Mouse (Mus musculus): ENCODE measurements around the gene Cpe. TPM values are rescaled to one million over a fixed set of nuclear protein-coding genes. Genes with fewer than 3 reads are reported as not detected.

The Cpe gene
- polyA plus RNA-seq, 2 experiments: 132 to 194 TPM

DNA sequence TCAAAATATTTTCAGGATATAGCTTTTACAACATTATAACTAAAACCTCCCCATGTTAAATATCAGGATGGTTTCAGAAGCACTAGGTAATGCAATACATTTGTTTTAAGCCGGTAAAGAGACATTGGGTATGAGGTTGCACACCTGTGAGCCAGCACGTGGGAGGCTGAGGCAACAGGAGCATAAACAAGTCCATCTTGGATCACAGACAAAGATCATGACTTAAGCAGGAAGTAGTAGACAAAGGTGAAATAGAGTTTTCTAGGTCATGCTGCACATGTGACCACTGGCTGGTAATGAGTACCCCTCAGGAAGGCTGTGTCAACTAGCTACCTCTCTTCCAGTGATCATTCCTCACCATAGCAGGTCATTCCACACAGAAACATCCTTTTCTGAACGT lies 58.0 kb downstream of the Cpe start:
- no peak overlapping the region for H3K27ac ChIP-seq (replicated peaks; ENCODE audit: low read depth, low read length)
- 82% methylated on average over 3 of the region's 3 CpGs for WGBS
- no peaks in the 10 kb centered on the region for H3K27me3 ChIP-seq (ENCODE audit: control insufficient read depth, insufficient read depth, low read length)
- H3K9me3 ChIP-seq (ENCODE audit: control insufficient read depth, low read length): no peaks in the 10 kb centered on the region
- DNase-seq (ENCODE audit: low spot score) (no peak), ATAC-seq (ENCODE audit: low FRiP score, low read depth) (no peak)
- no peak overlapping the region for H3K9ac ChIP-seq (ENCODE audit: low read depth, low read length, severe bottlenecking)
- TF ChIP-seq POLR2A (IDR thresholded peaks at IDR 0.05; ENCODE audit: borderline replicate concordance, extremely low read depth, insufficient read depth, insufficient read length): no peak
- H3K4me2 ChIP-seq (replicated peaks; ENCODE audit: low read depth, low read length, severe bottlenecking): no peak overlapping the region
- H3K36me3 ChIP-seq (ENCODE audit: control insufficient read depth, insufficient read depth, low read length): no peaks in the 10 kb centered on the region
- no peak overlapping the region for H3K4me3 ChIP-seq (replicated peaks; ENCODE audit: low read length)
- no peaks in the 10 kb centered on the region for H3K4me1 ChIP-seq (ENCODE audit: control insufficient read depth, insufficient read depth, low read length)

DNA sequence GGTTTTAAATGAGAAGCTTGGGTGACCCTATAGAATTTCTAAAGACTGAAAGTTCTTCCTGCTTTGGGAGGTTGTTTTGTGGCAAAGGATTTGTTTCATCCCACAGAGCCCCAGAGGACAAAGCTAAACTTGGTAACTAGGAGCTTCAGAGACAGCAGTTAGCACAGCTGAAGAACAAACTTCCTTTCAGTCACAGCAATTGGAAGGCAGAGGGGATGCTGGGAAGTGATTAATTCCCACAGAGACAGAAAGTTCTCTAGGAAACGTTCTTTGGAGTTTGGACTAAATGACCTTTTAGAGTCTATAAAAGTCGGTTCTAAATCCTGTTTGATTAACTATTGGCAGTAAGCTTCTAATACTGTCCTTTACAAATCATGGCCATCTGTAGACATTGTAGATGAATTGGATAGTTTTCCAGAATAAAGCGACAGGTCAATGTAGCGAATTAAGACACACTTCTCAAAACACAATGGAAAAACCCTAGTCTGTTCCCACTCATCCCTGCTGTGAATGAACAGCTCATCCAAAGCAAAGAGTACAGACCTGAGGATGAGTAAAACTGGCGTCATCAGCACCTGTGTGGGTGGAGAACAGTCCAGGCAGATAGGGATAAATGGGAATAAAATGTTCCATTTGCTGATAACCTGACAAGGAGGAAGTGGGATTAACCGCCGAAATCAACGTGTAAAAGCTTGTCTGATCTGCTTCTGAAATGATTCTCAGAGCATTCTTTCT lies 58.6 kb downstream of the Cpe start:
- DNase-seq (ENCODE audit: low spot score) (no peak), ATAC-seq (ENCODE audit: low FRiP score, low read depth) (no peak)
- Histone ChIP-seq H3K9ac (ENCODE audit: low read depth, low read length, severe bottlenecking) (no peak overlapping the region), H3K4me1 (ENCODE audit: control insufficient read depth, insufficient read depth, low read length) (no peaks in the 10 kb centered on the region), H3K27me3 (ENCODE audit: control insufficient read depth, insufficient read depth, low read length) (no peaks in the 10 kb centered on the region), H3K9me3 (ENCODE audit: control insufficient read depth, low read length) (no peaks in the 10 kb centered on the region), H3K4me3 (replicated peaks; ENCODE audit: low read length) (no peak overlapping the region), H3K36me3 (ENCODE audit: control insufficient read depth, insufficient read depth, low read length) (no peaks in the 10 kb centered on the region), H3K27ac (replicated peaks; ENCODE audit: low read depth, low read length) (no peak overlapping the region), H3K4me2 (replicated peaks; ENCODE audit: low read depth, low read length, severe bottlenecking) (no peak overlapping the region)
- TF ChIP-seq POLR2A (IDR thresholded peaks at IDR 0.05; ENCODE audit: borderline replicate concordance, extremely low read depth, insufficient read depth, insufficient read length): no peak
- WGBS: 70% methylated on average over 8 of the region's 8 CpGs

DNA sequence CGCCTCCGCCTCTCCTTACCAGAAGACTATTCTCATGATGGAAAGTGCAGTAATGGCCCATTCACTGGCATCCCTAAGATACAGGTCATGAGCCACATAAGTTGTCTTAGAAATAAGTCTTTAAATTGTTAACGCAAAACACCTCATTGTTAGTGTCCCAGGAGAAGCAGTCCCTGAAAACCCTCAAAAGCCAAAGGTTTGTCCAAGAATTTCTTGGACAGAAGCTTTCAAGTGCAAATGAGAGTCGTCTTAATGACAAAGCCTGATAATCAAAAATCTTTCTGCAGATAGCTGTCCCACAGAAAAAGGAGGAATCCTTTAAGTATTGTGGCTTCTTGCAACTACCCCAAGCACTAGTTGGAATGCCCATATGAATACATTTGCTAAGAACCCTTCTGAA lies 60.7 kb downstream of the Cpe start:
- WGBS: 89% methylated on average over 4 of the region's 4 CpGs
- H3K27ac ChIP-seq (replicated peaks; ENCODE audit: low read depth, low read length): no peak overlapping the region
- H3K36me3 ChIP-seq (ENCODE audit: control insufficient read depth, insufficient read depth, low read length): no peaks in the 10 kb centered on the region
- H3K9me3 ChIP-seq (ENCODE audit: control insufficient read depth, low read length): no peaks in the 10 kb centered on the region
- H3K4me3 ChIP-seq (replicated peaks; ENCODE audit: low read length): no peak overlapping the region
- H3K9ac ChIP-seq (ENCODE audit: low read depth, low read length, severe bottlenecking): no peak overlapping the region
- TF ChIP-seq POLR2A (IDR thresholded peaks at IDR 0.05; ENCODE audit: borderline replicate concordance, extremely low read depth, insufficient read depth, insufficient read length): no peak
- no peak for DNase-seq (ENCODE audit: low spot score)
- no peak for ATAC-seq (ENCODE audit: low FRiP score, low read depth)
- no peaks in the 10 kb centered on the region for H3K4me1 ChIP-seq (ENCODE audit: control insufficient read depth, insufficient read depth, low read length)
- H3K4me2 ChIP-seq (replicated peaks; ENCODE audit: low read depth, low read length, severe bottlenecking): no peak overlapping the region
- H3K27me3 ChIP-seq (ENCODE audit: control insufficient read depth, insufficient read depth, low read length): no peaks in the 10 kb centered on the region

DNA sequence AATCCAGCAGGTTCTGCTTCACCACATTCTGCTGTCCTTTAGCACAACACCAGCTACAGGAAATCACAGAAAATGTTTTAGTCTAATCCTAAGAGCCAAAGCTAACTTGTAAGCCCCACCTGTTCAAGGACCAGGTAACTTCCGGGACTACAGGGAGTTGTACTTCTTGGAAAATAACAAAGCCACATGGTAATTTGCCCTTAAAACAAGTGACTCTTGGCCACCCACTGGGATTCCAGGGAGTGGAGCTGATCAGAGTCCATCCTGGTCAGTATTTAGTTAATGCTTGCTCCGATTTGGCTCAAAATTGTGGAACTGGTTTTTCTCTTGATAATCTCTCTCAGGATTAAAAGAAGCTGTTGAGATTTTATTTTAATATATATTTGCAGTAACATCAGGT lies 61.1 kb downstream of the Cpe start:
- Histone ChIP-seq H3K4me3 (replicated peaks; ENCODE audit: low read length) (no peak overlapping the region), H3K27me3 (ENCODE audit: control insufficient read depth, insufficient read depth, low read length) (no peaks in the 10 kb centered on the region), H3K9me3 (ENCODE audit: control insufficient read depth, low read length) (no peaks in the 10 kb centered on the region), H3K27ac (replicated peaks; ENCODE audit: low read depth, low read length) (no peak overlapping the region), H3K9ac (ENCODE audit: low read depth, low read length, severe bottlenecking) (no peak overlapping the region), H3K4me1 (ENCODE audit: control insufficient read depth, insufficient read depth, low read length) (no peaks in the 10 kb centered on the region), H3K4me2 (replicated peaks; ENCODE audit: low read depth, low read length, severe bottlenecking) (no peak overlapping the region), H3K36me3 (ENCODE audit: control insufficient read depth, insufficient read depth, low read length) (no peaks in the 10 kb centered on the region)
- ATAC-seq (ENCODE audit: low FRiP score, low read depth) (no peak), DNase-seq (ENCODE audit: low spot score) (no peak)
- WGBS: 67% methylated on average over 2 of the region's 2 CpGs
- no peak for TF ChIP-seq POLR2A (IDR thresholded peaks at IDR 0.05; ENCODE audit: borderline replicate concordance, extremely low read depth, insufficient read depth, insufficient read length)

DNA sequence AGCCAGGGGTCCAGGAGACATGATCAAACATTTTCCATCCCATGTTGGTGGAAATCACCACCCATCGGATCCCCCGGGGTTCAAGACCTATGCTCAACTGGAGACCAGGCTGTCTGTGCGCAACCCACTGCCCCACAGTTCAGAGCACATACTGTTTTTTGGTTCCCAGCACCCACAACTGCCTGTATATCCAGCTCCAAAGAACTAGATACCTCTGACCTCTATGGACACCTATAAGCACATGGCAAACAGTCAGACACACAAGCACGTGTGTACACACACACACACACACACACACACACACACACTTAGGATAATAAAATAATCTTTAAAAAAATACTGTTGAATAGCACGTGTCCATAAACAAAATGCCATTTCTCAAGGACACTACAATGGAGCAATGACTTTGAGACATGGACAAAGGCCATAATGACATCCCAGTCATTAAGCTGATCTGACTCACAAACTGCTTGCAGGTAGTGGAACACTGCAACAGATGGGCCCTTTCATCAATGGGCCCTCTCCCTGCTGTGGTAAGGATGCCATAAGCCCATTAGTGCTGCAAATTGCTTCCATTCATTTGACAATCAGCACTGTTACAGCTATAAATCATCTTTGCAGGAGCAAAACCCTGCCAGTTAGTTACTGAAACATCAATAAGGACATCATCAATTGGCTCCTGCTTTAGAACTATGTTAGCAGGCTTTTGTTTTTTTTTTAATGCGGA lies 63.7 kb downstream of the Cpe start:
- Histone ChIP-seq H3K27me3 (ENCODE audit: control insufficient read depth, insufficient read depth, low read length) (no peaks in the 10 kb centered on the region), H3K27ac (replicated peaks; ENCODE audit: low read depth, low read length) (no peak overlapping the region), H3K9me3 (ENCODE audit: control insufficient read depth, low read length) (no peaks in the 10 kb centered on the region), H3K9ac (ENCODE audit: low read depth, low read length, severe bottlenecking) (no peak overlapping the region), H3K4me2 (replicated peaks; ENCODE audit: low read depth, low read length, severe bottlenecking) (no peak overlapping the region), H3K4me3 (replicated peaks; ENCODE audit: low read length) (no peak overlapping the region), H3K4me1 (ENCODE audit: control insufficient read depth, insufficient read depth, low read length) (no peaks in the 10 kb centered on the region), H3K36me3 (ENCODE audit: control insufficient read depth, insufficient read depth, low read length) (no peaks in the 10 kb centered on the region)
- WGBS: 89% methylated on average over 6 of the region's 6 CpGs
- ATAC-seq (ENCODE audit: low FRiP score, low read depth) (no peak), DNase-seq (ENCODE audit: low spot score) (no peak)
- TF ChIP-seq POLR2A (IDR thresholded peaks at IDR 0.05; ENCODE audit: borderline replicate concordance, extremely low read depth, insufficient read depth, insufficient read length): no peak

Data from limb, embryonic 14.5 days (tissue).